Mouse (Mus musculus) lung, embryonic 14.5 days (tissue): ENCODE results near the gene Tubgcp2. TPM values are rescaled to one million over a fixed set of nuclear protein-coding genes. Genes with fewer than 3 reads are reported as not detected.
A peak's percentile ranks its signal among the peaks of the same experiment; 100 is the strongest.

Experiments used
- ATAC-seq: fragments of 200-750 bp; cut with Nextera tagmentation; 2 replicates; pipeline ENCODE4 v1.8.0; 2017; ENCODE audit warnings: mild to moderate bottlenecking, moderate TSS enrichment, moderate library complexity; ENCODE audit not compliant: insufficient read depth
- DNase-seq: peaks from one replicate; pipeline ENCODE4 v3.0.0-alpha.2; 2015
- H3K27ac ChIP-seq: fragments of 300-500 bp; sonication (generic); 2 replicates; pipeline ENCODE4 v1.5.1; 2014; ENCODE audit warnings: low read depth, mild to moderate bottlenecking, moderate library complexity
- H3K27me3 ChIP-seq: fragments of 300-500 bp; sonication (generic); 2 replicates; pipeline ENCODE4 v1.6.1; 2014; ENCODE audit warnings: low read length, control low read depth; ENCODE audit not compliant: insufficient read depth
- H3K36me3 ChIP-seq: fragments of 300-500 bp; sonication (generic); 2 replicates; pipeline ENCODE4 v1.6.1; 2014; ENCODE audit warnings: control low read depth; ENCODE audit not compliant: insufficient read depth
- H3K4me1 ChIP-seq: fragments of 300-500 bp; sonication (generic); 2 replicates; pipeline ENCODE4 v1.6.1; 2014; ENCODE audit warnings: antibody characterized with exemption, control low read depth; ENCODE audit not compliant: insufficient read depth
- H3K4me2 ChIP-seq: fragments of 300-500 bp; sonication (generic); 2 replicates; pipeline ENCODE4 v1.6.1; 2014; ENCODE audit warnings: mild to moderate bottlenecking
- H3K4me3 ChIP-seq: fragments of 300-500 bp; sonication (generic); 2 replicates; pipeline ENCODE4 v1.5.1; 2014; ENCODE audit warnings: low read depth, low read length
- H3K9ac ChIP-seq: fragments of 300-500 bp; sonication (generic); 2 replicates; pipeline ENCODE4 v1.6.1; 2014
- H3K9me3 ChIP-seq: fragments of 300-500 bp; sonication (generic); 2 replicates; pipeline ENCODE4 v1.6.1; 2016; ENCODE audit warnings: low read depth, low read length, control low read depth
- CTCF ChIP-seq: IDR thresholded peaks from 2 replicates; pipeline ENCODE4 v1.5.1; 2016; ENCODE audit warnings: antibody characterized with exemption, low read depth
- whole genome bisulfite sequencing: fragments of 180-500 bp; shearing (Covaris S2); extraction: QIAGEN DNeasy Blood & Tissue Kit; methylation state at CpG from one replicate; pipeline ENCODE4 v1.1.7; 2014; 5-methylcytosine and 5-hydroxymethylcytosine counted together
- polyA plus RNA-seq: library from polyadenylated mRNA; unstranded; fragments of >200 nt; fragmentation: Nextera tagmentation; extraction: Ambion mirVana; gene quantifications from 2 replicates; pipeline ENCODE4 v1.2.1, GENCODE M21; 2014

The Tubgcp2 gene
- polyA plus RNA-seq, 1 experiment from 2014 or later = 63.0 TPM

DNA sequence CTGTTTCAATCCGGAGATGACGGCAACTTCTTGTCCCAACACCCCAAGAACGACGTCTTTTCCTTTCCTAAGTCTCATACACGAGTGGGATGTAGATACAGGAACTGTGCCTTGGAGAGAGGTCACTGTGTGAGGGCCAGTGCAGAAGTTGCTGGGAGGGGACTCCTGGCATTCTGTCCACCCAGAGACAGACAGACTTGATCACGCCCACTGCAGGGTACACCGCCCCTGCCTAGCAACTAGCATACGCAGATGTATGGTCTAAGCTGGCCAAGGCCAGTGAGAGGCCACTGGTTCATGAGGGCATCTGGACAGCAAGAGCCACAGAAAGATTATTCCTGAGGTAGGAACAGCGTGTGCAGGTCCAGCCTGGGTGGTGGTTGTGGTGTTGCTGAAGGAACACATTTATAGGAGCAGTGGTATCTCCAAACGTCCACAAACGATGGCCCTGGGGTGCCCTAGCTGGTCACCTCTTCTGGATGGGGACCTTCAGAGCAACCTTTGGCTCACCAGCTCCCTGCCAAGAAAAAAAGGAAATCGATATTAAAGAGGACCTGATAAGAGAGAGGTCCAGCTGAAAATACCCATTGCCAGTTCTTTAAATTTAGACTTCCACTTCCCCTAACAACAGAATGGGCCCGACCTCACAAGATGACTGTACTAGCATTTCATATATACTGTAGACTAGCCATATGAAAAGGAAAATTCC is 57.3 kb downstream of the Tubgcp2 start:
- peak overlapping the region; percentile 45 for H3K4me3 ChIP-seq
- 38% methylated on average over 13 of the region's 13 CpGs for WGBS
- DNase-seq = peak; percentile 19
- no peaks in the 10 kb centered on the region for H3K27me3 ChIP-seq
- no peak for TF ChIP-seq CTCF
- peak; percentile 73 for ATAC-seq
- H3K9ac ChIP-seq = peak overlapping the region; percentile 42
- H3K4me1 ChIP-seq = no peaks in the 10 kb centered on the region
- peak overlapping the region; percentile 80 for H3K4me2 ChIP-seq
- no peak overlapping the region for H3K27ac ChIP-seq
- H3K9me3 ChIP-seq = no peaks in the 10 kb centered on the region
- H3K36me3 ChIP-seq = no peaks in the 10 kb centered on the region

- WGBS = 3% methylated on average over 32 of the region's 32 CpGs
- peak within 1 kb of the TSS; percentile 80 for H3K4me2 ChIP-seq
- no peaks in the 10 kb centered on the region for H3K4me1 ChIP-seq
- no peaks in the 10 kb centered on the region for H3K27me3 ChIP-seq
- peak; percentile 86 for DNase-seq
- no peak within 1 kb of the TSS; the same call in 1 of the 2 replicates for H3K27ac ChIP-seq
- no peaks in the 10 kb centered on the region for H3K36me3 ChIP-seq
- peak within 1 kb of the TSS; percentile 45 for H3K4me3 ChIP-seq
- no peak for TF ChIP-seq CTCF
- peak within 1 kb of the TSS; percentile 42 for H3K9ac ChIP-seq
- H3K9me3 ChIP-seq = no peaks in the 10 kb centered on the region
- peak; percentile 93 for ATAC-seq
These were observed 58.1 kb downstream of the Tubgcp2 start, which contains the start of gene 6430531B16Rik for GRCm38 (mm10) chr7:139978278-139978892. Gene 6430531B16Rik (minus strand): TSS chr7:139978755.

GRCm38 (mm10) chr7:139975471-139975870 is 61.0 kb downstream of the Tubgcp2 start:
- H3K4me1 ChIP-seq = no peaks in the 10 kb centered on the region
- H3K9ac ChIP-seq = no peak overlapping the region
- H3K27ac ChIP-seq = no peak overlapping the region
- no peak overlapping the region for H3K4me2 ChIP-seq
- no peaks in the 10 kb centered on the region for H3K9me3 ChIP-seq
- H3K27me3 ChIP-seq = no peaks in the 10 kb centered on the region
- no peak overlapping the region for H3K4me3 ChIP-seq
- DNase-seq (no peak), ATAC-seq (no peak)
- no peak for TF ChIP-seq CTCF
- 44% methylated on average over 5 of the region's 5 CpGs for WGBS
- H3K36me3 ChIP-seq = no peaks in the 10 kb centered on the region

DNA sequence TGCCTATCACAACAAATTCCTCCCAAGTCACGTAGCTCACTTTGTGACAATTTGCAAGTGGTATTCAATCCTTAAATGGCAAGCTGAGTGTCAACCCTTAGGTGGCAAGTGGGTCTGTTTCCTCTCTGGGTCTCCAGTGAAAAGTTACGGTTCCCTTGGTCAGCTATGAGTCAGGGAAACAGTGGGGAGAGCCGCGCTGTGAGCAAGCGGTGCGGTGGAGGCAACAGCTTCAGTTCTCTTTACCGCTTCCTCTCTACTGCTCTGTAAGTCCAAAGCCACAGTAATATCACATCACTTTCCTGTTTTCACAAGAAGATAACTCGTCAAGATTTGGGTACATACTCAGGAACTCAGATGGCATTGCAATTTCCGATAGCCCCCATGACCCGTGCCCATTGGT is 62.2 kb downstream of the Tubgcp2 start:
- DNase-seq = no peak
- no peak for TF ChIP-seq CTCF

DNA sequence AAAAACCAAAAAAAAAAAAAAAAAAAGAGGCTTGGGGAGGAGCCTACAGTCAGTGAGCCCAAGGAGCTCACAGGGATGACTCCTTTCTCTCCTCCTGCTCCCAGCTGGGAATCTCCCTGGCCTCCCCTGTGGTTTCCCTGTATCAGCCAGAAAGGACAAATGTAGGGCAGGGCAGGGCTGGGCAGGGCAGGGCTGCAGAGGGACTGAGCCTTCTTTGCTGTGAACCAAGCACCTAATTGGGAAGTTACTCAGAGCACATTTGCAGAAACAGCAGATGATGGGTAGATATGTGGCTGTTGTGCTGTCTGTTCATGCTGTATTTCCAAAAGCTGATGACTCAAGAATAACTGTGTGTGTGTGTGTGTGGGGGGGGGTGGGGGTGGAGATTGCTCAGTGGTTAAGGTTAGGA is 63.5 kb downstream of the Tubgcp2 start:
- H3K27me3 ChIP-seq = no peaks in the 10 kb centered on the region
- H3K9me3 ChIP-seq = no peaks in the 10 kb centered on the region

More for the DNA sequence above, 62.2 kb downstream of the Tubgcp2 start:
- no peak overlapping the region for H3K4me2 ChIP-seq
- no peak for ATAC-seq
- H3K4me1 ChIP-seq = no peaks in the 10 kb centered on the region
- no peak overlapping the region for H3K27ac ChIP-seq
- H3K36me3 ChIP-seq = no peaks in the 10 kb centered on the region
- no peaks in the 10 kb centered on the region for H3K27me3 ChIP-seq
- no peak overlapping the region for H3K4me3 ChIP-seq
- no peak overlapping the region for H3K9ac ChIP-seq
- H3K9me3 ChIP-seq = no peaks in the 10 kb centered on the region
- WGBS = 77% methylated on average over 10 of the region's 10 CpGs

DNA sequence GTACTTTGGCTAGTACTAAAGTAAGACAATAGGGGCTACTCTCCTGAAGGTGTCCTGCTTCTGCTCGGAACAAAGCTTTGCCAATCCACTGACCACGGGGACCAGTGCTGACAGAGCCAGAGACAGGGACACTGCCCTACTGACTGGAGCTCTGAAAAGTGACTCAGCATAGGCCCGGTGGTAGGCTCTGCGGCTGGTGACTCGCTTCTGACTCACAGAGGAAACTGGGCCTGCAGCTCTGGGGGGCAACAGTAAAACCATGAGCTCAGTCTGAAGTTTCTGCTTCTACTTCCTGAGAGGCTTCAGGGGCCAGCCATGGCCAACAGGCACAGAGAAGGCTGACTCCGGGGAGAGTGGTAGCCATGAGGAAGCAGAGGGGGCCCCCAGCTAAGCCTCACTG is 65.0 kb downstream of the Tubgcp2 start:
- TF ChIP-seq CTCF = no peak
- DNase-seq = no peak
- Histone ChIP-seq H3K9me3 (no peaks in the 10 kb centered on the region), H3K4me2 (no peak overlapping the region), H3K4me3 (no peak overlapping the region), H3K9ac (no peak overlapping the region), H3K27me3 (no peaks in the 10 kb centered on the region), H3K27ac (no peak overlapping the region), H3K4me1 (no peaks in the 10 kb centered on the region), H3K36me3 (no peaks in the 10 kb centered on the region)
- ATAC-seq = no peak
- 68% methylated on average over 6 of the region's 6 CpGs for WGBS

More for the DNA sequence above, 63.5 kb downstream of the Tubgcp2 start:
- no peak overlapping the region for H3K27ac ChIP-seq
- ATAC-seq (no peak), DNase-seq (no peak)
- no peaks in the 10 kb centered on the region for H3K4me1 ChIP-seq
- no peak overlapping the region for H3K4me2 ChIP-seq
- H3K36me3 ChIP-seq = no peaks in the 10 kb centered on the region
- TF ChIP-seq CTCF = no peak
- H3K9ac ChIP-seq = no peak overlapping the region
- H3K4me3 ChIP-seq = no peak overlapping the region

GRCm38 (mm10) chr7:139970979-139971378 is 65.5 kb downstream of the Tubgcp2 start:
- 65% methylated on average over 5 of the region's 5 CpGs for WGBS

More at GRCm38 (mm10) chr7:139970979-139971378, 65.5 kb downstream of the Tubgcp2 start:
- Histone ChIP-seq H3K4me3 (no peak overlapping the region), H3K9me3 (no peaks in the 10 kb centered on the region), H3K4me2 (no peak overlapping the region), H3K36me3 (no peaks in the 10 kb centered on the region), H3K4me1 (no peaks in the 10 kb centered on the region), H3K9ac (no peak overlapping the region), H3K27ac (no peak overlapping the region), H3K27me3 (no peaks in the 10 kb centered on the region)
- DNase-seq (no peak), ATAC-seq (no peak)
- no peak for TF ChIP-seq CTCF
